Mouse (Mus musculus) left cerebral cortex, postnatal 25 days (tissue): ENCODE results near the gene Sox4. TPM values are rescaled to one million over a fixed set of nuclear protein-coding genes. Genes with fewer than 3 reads are reported as not detected.
A peak's percentile ranks its signal among the peaks of the same experiment; 100 is the strongest.

Experiments used
- DNase-seq, 2 experiments: peaks; one replicate each; pipeline ENCODE4 v3.0.0; 2022; ENCODE audit warnings: low spot score in 2 of 2, mixed read lengths in 1 of 2
- intact Hi-C: fragments of 180-260 bp; cut with DNase I; formaldehyde crosslinking; loops from one replicate; pipeline ENCODE4 v1.15.1; 2025
- total RNA-seq, 2 experiments: library from RNA; stranded (reverse); gene quantifications; 2 replicates each; pipeline ENCODE4 v1.2.3; 2021

The Sox4 gene
- 10 to 100 TPM; 24.3 to 24.5 TPM for total RNA-seq

DNA sequence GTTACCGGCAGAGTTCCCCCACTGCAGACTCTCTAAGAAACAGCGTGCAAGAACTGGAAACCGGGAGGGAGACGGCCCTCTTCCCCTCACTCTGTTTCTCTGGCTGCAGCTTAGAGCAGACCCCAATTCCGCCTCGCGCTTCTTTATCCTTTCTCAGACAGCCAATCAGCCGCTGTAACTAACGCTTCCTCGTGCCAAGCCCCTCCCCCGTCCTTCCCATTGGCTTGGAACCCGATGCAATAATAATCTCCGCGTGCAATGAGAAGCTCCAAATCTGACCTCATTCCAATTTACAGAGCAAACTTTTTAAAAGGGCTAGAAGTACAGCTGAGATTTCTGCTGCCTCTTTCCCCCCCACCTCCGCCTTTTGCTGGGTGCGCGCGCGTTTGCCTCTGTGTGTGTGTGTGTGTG lies at the start of gene Sox4:
Sox4 (minus strand) TSS at position 133 of the 411 bp plus-strand sequence.
- intact Hi-C loops, result loop anchor here (5.0 kb wide), 3 partner anchors 231 to 1029 kb away; no protein-coding TSS in a partner anchor
- peak; percentile 94 to 98 for DNase-seq

DNA sequence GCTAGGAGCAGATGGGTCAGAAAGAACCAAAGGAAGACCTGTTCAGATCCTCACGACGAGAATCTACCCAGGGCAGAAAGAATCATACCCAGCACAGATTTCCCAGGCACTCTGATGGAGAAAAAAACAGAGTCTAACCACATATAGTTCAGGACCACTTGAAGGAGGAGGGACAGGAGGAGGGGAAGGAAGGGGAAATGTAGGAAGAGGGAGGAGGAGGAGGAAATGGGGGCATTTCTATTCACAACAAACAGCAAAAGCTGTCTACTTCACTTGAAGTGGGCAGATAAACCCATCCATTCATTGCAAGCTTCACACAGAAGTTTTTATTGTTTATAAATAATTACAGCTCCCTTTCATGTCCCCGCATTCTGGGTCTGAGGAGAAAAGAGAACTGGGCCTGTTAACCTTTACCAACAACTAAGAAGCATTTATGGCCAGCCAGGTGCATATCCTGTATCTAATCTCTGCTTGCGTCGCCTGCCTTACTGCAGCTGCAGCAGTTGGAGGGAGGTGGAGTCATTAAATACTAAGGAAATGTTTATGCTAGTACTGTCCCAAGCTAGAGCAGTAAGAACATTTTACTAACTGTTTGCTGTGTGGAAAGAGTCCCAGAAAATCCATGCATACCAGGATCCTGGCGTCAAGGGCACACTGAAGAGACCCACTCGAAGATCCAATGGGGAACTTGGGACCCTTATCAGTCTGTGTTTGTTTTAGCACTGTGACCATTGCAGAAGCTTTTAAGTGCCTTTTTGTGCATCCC lies 38.6 kb upstream of the Sox4 start:
- no peak for DNase-seq
- intact Hi-C loops, result no loop called here

DNA sequence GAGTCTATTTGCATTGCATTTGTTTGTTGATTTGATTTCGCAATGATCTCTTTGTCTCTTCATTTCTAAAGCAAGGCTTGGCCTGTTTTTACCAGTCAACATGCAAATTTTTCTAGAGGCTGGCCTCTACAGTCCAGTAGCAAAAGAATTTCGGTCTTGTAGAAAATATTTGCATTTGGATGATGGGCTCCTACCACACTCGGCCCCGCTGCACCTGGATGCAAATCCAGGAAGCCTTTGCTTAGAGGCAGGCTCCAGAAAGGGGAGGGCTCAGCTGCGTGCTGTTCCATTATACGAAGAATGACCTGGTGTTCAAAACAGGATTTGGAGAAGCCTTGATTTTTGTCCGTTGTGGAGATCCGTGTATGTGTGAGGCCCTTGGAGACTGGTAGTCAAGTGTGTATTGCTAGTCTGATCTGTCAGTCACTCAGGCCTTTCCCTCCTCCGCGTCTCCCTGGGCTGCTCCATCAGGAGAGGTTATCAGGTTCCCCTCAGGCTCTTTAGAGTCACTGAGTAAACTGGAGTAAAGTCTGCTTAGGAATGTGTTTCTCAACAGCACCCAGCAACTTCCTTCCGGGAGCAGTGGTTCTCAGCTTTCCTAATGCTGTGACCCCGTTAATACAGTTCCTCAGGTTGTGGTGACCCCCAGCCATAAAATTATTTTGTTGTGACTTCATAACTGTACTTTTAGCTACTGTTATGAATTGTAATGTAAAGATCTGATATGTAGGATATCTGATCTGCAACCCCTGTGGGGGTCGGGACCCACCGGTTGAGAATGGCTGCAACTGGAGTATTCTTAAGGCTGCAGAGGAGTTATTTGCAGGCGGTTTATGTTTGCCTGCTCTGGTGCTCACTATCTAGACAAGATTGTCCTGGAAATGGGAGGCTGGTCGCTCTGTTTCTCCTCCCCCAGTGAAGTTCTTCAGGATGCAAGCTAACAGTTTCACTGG lies 35.5 kb upstream of the Sox4 start:
- intact Hi-C loops, result no loop called here
- no peak for DNase-seq

DNA sequence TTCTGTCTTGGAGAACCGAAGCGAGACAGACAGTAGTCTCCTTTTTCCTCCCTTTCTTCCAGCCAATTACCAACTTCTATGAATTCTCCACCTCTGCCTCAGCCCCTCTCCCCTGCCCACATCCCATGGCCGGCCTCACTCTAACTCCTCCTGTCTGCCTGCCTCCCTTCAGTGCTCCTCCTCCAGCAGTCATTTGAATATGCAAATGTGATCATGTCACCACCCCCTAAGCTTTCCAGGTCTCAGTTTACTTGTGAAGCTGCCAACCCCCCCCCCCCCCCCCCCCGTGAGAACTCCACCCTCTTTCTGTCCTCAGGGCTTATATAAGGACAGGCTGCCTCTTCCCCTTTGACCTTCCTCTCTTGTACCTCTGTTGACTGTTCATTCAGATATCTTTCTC lies 27.2 kb upstream of the Sox4 start:
- no peak for DNase-seq
- intact Hi-C loops, result no loop called here

DNA sequence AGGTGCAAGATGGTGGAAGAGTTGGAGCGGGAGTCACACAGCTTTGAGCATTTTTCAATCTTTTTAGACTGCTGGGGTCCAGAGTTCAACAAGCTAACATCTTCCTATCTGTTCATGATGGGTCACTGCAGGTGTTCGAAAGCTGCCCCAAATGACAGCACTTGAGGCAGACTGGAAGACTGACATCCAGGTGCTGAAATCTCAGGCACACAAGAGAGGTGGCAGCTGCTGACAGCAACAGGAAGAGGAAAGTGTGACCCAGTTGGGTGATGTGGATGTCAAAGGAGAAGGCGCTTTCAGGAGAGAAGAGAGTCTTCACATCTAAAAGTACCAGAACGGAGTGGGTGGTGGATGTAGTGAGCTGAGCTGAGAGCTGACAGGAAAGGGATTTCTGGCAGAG lies 21.5 kb upstream of the Sox4 start:
- DNase-seq, result no peak
- intact Hi-C loops, result no loop called here

DNA sequence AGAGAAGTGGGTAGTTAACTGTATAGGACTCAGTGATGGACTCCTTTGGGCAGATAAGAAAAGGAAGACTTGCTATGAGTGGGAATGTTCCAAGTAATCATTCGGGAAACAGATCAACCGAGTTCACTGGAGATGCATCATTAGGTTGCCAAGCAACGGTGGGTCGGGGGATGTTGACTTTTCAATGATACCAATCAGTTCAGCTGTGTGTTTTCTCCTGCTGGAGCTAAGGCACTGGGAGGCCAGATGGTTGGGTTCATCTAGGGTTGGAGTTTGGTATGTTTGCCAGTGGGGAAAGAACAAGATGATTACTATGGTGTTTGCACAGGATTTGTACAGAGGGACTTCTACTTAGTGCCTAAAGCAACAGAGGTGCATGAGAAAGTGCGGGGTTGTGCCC lies 21.1 kb upstream of the Sox4 start:
- DNase-seq, result no peak
- intact Hi-C loops, result no loop called here

DNA sequence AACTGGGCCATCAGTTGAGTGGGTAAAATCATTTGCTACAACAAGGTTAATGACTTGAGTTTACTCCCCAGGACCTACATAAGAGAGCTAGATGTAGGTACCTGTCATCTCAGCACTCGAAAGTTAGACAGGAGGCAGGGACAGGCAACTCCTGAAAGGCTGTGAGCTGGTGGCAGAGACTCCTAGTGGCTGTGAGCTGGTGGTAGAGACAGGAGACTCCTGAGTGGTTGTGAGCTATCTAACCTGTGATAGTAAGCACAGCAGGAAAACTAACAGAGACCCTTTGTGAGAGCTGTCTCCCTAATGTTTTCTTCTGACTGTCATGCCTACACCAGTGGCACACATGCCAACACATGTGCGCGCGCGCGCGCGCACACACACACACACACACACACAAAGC lies 7.4 kb upstream of the Sox4 start:
- intact Hi-C loops, result no loop called here
- DNase-seq, result no peak

DNA sequence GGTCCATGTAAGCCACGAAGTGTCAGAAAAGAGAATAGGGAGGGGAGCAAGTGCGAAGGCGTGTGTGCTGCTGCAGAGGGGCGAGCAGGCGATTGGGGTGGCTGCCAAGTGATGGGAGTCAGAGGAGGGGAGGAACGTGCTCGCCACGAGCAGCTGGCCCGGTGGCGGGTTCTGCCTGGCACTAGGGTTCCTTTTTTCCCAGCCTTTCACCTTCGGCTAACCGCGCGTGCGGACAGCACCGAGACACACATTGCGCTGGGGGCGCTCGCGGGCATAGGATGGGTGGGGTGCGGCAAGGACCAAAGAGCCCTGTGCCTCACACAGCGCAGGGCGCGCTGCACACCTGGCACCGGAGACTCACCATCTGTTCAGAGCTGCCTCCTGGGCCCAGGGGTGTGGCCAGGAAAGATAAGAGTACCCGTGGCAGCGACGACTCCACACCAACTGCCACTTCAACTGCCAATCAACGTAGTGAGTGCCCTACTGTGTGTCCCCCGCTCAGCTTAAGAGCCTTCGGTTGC lies 6.0 kb upstream of the Sox4 start:
- peak; percentile 84 to 85 for DNase-seq
- intact Hi-C loops, result loop anchor here (2.0 to 5.0 kb wide), 4 partner anchors 57 to 645 kb away; no protein-coding TSS in a partner anchor

DNA sequence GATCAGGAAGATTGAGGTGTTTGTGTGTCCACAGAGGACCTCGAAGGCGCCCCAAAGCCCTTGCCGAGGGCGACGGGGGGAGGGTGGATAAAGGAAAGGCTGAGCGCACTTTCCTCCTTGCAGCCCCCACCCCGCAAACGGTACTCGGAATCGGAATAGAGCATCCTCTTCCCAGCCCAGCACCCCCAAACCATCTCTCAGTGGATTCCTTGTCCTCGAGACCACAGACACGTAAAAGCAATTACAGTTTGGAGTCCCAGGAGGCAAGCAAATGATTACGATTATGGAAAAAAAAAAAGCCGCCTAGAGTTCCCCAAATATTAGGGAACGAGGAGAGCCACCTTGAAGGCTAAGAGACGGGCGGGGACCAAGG lies 5.5 kb upstream of the Sox4 start:
- DNase-seq, result no peak
- intact Hi-C loops, result loop anchor here (2.0 to 5.0 kb wide), 4 partner anchors 58 to 646 kb away; no protein-coding TSS in a partner anchor

DNA sequence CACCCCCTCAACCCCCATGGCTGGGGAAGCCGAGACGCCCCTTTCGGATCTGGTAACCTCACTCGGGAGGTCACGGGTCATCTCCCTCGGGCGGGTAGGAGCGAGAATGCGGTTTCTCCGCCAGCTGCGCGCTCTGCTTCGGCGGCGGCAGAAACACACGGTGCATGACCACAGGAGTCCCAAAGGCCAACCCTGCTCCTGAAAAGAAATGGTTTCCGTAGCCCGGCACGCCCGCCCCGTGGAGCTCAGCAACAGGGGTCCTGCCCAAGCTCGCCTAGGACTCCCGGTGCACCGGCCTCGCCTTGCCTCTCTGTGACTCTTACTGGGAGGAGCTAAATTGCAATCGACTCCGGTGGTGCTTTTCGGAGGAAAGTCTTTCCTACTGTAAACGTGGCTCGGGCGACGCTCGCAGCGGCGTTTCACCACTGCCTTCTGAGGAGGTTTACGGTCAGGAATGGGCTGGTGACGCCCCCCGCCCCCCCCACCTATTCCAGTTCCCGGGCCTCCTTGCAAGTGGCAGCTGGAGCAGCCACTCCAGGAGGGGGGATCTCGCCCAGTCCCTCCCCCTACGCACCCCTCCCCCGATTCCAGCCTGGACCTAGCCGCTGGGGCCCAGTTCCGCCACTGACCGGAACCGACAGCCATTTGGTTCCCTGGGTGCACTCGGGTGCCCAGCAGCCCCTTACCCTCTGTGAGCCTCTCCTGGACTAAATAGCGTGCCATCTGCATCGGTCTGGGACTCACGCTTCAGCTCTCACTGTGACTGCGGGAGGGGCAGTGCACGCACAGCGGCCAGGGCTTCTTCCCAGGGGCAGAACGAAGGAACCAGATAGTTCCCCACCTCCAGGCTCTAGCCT lies 4.9 kb upstream of the Sox4 start:
- intact Hi-C loops, result loop anchor here (1.0 to 5.0 kb wide), 5 partner anchors 58 to 878 kb away; no protein-coding TSS in a partner anchor
- DNase-seq, result peak; percentile 68 to 74

DNA sequence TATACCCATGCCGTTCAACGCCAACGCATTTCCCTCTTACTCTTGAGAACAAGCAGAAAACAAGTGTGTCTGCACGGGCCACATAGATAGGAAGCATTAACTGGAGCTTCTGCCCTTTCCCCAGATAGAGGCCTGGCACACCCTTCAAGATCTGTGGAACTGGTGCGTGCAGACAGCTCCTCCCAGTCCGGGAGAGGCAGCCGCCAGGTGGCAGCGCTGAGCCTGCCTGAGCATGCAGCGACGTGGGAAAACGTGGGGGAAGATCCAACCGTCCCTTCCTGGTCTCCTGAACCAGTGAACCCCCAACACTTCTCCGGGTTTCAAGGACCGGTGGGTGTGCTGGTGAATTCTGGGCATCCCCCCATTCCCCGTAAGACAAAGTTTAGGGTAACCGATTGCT lies 4.3 kb upstream of the Sox4 start:
- DNase-seq, result peak; percentile 95 to 97
- intact Hi-C loops, result loop anchor here (1.0 to 5.0 kb wide), 5 partner anchors 59 to 879 kb away; no protein-coding TSS in a partner anchor

DNA sequence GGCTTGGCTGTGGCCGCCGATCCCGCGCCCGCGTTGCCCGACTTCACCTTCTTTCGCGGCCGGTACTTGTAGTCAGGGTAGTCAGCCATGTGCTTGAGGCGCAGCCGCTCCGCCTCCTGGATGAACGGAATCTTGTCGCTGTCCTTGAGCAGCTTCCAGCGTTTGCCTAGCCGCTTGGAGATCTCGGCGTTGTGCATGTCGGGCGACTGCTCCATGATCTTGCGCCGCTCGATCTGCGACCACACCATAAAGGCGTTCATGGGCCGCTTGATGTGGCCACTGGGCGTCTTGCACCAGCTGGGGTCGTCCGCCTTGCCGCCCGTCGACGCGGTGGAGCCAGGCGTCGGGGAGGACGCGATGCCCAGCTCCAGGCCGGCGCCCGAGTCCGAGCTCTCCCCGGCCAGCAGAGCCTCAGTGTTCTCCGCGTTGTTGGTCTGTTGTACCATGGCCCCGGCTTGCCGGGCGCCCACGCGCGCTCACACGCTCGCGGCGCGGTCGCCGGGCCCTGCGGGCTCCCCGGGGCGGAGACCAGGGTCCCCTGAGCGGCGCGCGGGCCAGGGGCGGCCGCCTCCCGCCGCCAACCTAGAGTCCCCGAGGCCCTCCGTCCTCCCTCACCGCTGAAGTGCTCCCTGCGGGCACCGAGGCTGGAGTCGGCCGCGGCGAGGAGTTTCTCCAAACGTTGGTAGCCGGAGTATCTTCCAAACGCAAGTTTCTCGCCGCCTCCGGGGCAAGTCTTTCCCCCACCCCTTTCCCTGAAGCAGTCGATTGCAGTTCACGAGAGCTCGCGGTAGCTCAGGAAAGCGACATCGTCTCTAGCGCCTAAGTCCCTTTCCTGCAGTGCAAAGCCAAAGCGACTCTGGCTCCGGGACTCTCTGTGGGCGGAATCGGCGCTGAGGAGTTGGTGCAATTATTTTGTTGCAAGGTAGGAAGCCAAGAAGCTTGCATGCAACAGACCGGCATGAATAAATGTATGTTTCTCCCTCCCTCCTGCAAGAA lies 639 bp downstream of the Sox4 start:
- intact Hi-C loops, result loop anchor here (5.0 kb wide), 3 partner anchors 231 to 1029 kb away; no protein-coding TSS in a partner anchor
- DNase-seq, result peak; percentile 76 to 77

DNA sequence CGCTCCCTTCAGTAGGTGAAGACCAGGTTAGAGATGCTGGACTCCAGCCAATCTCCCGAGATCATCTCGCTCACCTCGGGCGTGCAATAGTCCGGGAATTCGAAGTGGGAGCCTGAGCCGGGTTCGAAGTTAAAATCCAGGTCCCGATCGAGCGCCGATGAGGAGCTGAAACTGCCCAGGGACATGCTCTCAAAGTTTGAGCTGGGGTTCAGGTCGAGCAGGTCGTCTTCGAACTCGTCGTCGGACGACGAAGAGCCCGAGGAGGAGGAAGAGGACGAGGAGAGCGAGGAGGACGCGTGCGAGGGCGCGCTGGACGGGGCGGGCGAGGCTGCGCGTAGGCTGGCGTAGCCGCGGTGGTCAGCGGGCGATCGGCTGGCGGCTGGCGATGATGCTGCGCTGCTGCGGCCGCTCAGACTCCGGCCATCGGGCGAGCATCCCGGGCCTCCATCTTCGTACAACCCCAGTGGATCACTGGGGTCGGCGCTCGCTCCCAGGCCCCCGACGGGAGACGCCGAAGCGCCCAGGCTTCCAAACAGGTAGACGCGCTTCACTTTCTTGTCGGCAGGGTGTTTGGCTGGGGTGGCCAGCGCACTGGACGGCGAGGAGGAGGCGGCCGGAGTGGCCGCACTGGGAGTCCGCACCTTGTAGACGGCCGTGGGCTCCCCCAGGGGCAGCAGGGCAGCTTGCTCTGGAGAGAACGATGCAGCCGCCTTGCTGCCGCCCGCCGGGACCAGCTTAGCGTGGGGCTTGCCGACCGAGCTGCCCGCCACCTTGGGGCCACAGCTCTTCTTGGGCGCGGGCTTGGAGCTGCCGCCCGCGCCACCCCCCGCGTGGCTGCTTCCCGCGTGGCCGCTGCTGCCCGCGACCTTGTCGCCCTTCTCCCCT lies 1.6 kb downstream of the Sox4 start:
- peak; percentile 13 to 39 for DNase-seq
- intact Hi-C loops, result loop anchor here (1.0 to 5.0 kb wide), 4 partner anchors 230 to 1030 kb away; no protein-coding TSS in a partner anchor

DNA sequence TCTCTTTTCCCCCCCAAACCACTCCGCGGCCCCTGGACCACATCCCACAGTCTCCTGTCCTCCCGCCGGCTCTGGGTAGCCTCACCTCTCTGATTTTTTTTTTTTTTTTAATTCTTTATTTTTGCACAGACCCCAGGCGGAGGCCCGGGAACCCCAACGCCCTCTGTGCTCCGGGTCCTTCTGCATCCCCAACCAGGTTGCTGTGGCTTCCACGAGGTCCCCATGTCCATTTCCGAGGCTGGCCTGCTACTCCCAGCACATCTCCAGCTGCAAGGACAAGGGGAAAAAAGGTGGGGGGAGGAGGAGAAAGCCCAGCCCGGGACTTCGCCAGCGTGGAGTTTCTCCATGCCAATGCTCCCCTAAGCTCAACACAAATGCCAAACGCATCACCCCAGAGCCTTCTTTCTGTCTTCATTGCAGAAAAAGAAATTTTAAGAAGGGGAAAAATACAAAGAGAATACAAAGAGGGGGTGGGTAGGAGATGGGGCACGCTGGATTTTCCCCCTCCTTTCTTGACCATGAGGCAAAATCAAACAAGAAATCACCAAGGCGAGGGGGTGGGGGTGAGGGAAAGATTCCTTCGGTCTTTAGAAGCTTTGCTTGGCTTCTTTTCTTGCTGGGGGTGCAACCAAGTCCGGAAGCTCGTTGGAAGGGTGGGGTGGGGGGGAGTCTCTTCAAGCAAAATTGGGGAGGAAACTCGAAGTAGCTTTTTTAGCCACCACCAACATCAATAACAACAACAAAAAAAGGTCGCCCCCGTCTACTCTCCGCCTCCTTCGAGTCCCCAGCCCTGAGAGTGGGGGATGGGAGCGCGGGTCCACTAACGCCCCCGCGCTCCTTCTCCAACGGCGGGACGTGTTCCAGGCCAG lies 2.7 kb downstream of the Sox4 start:
- intact Hi-C loops, result loop anchor here (1.0 to 5.0 kb wide), 5 partner anchors 193 to 1031 kb away; no protein-coding TSS in a partner anchor
- DNase-seq, result peak; percentile 57 to 76

DNA sequence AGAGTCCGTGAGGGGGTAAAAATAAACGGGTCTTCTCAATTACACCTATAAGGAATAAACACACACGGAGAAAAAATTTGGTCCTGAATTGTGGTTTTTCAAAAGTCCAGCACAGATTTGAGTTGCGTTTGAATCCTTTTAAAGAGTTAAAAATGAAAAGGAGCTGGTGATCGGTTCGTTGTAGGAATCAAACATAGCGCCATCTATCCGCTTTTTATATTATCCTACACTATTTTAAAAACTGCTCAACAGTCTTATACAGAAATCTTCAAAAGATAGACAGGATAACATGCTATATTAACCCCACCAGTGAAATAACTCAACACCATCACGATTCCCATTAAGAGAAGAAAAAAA lies 3.3 kb downstream of the Sox4 start:
- intact Hi-C loops, result loop anchor here (1.0 to 5.0 kb wide), 4 partner anchors 192 to 1032 kb away; no protein-coding TSS in a partner anchor
- DNase-seq, result peak; percentile 37 to 67
